Mouse (Mus musculus) gonadal fat pad, adult 2 months (tissue): ENCODE results near the gene Dpf1. TPM values are rescaled to one million over a fixed set of nuclear protein-coding genes. Genes with fewer than 3 reads are reported as not detected.

Experiments used
- DNase-seq: peaks from one replicate; pipeline ENCODE4 v3.0.0-alpha.2; 2012; ENCODE audit warnings: low read depth
- polyA plus RNA-seq: library from polyadenylated mRNA; depleted of rRNA; stranded (reverse); fragments of >200 nt; gene quantifications from 2 replicates; pipeline ENCODE4 v1.2.3, GENCODE M21; 2012

The Dpf1 gene
- polyA plus RNA-seq, 1 experiment: 2.2 TPM

DNA sequence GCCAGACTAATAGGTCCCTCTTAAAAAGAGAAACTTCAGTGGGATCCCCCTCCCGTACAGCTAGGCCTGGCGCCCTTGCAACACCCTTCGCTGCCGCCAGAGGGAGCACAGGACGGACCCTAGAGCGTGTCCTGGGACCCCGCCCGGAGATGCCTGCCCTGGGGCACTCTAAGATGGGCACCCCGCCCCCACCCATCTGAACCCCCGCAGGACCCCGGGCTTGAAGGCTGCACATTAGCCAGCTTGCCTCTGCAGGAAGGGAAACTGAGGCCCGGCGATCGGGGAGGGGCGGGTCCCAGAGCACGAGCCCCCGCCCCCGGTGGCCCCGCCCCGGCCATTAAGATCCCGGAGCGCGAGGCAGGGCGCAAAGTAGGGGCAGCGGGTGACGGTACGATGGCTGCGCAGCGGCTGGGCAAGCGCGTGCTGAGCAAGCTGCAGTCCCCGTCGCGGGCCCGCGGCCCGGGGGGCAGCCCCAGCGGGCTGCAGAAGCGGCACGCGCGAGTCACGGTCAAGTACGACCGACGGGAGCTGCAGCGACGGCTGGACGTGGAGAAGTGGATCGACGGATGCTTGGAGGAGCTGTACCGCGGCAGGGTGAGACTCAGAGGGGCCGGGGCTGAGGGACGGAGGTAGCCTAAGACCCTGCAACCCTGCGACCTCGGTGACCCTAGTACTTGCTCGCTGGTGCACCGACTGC lies 14.7 kb upstream of the Dpf1 start, which contains the start of gene Ppp1r14a:
TSS of gene Ppp1r14a (plus strand) at position 367 of the 697 bp plus-strand sequence.
- DNase-seq: no peak

DNA sequence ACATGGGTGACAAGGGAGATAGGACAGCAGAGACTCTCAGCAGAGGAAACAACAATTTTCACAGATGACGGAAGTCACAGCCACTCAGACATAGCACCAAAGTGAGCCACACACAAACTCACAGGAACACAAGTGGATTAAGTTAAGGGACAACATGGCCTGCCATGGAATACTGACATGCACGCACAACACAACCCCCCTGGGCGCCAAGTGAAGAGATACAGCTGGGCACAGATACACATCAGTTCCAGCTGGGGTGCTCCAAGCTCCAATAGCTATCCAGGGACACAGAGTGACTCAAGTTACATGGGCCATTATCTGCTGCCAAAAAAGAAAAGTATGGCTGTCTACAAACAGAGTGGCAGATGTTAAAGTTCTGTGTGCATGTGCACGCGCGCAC lies 13.9 kb upstream of the Dpf1 start:
- no peak for DNase-seq

DNA sequence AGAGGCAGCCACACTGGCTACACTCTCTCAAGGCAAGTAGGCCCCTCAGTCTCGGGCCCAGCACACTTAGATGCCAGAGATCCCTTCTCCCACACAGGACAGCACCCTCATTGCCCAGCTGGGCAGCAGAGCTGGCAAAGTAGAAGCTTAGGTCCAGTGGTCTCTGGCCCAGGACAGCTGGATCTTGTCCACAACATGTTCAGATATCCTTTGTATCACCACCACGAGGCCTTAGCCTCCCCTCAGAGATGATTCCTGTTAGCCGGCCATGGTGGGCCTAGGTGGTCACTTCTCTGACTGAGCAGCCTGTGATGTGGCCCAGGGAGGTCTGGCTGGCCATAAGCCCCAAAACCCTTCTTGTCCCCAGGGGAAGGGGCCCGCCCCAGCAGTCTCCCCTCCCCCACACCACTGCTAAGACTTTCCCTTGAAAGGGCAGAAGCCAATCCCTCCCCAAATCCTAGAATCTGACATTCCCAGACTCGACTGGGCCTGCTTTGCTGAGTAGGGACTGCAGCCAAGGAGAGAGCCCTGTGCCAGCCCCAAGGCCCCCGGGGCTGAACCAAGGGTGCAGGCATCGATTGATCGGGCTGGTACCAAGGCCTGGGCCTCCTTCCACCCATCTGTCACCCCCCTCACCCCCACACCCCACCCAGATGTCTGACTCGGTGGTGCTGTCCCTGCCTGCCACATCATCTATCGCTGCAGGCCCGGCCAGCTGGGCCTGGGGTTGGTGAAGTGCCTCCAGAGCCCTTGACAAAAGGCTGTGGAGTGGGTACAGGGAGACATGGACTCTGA lies 12.9 kb upstream of the Dpf1 start:
- no peak for DNase-seq

DNA sequence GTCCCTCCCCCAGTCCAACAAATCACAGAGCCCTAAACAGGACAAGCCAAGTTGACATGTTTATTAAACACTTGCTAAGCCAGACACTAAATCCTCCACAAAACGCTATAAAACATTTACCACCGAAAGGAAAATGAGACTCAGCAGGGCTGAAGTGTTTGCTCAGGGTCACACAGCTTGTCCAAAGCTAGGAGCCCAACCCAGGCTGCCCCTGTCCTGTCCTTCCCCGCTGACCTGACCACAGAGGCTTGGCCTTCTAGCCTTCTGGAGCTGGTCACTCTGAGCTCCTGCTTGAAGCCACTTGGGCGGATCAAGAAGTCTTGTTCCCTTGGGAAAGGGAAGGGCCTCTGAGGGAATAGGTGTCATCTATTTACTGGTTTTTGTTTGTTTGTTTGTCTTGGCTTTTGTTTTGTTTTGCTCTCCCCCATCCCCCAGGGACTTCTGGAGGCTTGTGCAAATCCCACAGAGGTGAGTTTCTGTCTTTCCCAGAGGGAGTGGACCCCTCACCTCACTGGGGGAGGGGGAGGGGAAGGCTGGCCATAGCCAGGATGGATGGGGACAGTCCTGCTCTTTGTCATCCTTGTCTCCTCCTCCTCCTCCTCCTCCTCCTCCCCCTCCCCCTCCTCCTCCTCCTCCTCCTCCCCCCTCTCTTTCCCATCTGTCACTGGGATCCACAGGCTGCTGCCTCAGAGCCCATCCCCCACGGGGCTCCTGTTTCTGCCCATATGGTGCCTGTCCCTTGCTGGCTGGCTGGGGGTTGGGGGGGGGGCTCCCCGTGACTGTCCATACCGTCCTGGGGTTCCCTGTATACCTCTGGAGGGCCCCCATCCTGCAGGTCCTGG lies 11.9 kb upstream of the Dpf1 start:
- no peak for DNase-seq

DNA sequence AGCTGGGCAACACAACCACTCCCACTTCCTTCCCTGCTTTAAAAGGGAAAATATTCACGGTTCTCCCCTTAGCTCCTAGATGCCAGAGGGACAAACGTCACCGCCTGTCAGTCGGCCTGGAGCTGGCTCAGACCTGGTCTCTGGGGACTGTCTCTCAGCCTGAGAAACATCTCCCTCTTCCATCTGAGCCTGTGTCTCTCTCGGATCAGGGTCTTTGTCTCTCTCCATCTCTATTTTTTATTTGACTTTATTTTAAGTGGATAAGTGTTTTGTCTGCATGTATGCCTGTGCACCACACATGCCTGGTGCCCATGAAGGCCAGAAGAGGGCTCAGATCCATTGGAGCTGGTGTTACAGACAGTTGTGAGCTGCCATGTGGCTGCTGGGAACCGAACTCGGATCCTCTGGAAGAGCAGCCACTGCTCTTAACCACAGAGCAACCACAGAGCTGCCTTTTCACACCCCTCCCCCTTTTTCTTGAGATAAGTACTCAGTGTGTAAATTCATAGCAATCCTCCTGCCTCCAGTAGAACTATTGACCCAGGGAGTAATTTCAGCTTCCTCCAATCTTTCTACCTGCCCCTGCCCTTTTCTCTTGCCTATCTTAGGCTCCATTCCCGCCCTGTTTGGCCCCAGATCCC lies 11.2 kb upstream of the Dpf1 start:
- no peak for DNase-seq

DNA sequence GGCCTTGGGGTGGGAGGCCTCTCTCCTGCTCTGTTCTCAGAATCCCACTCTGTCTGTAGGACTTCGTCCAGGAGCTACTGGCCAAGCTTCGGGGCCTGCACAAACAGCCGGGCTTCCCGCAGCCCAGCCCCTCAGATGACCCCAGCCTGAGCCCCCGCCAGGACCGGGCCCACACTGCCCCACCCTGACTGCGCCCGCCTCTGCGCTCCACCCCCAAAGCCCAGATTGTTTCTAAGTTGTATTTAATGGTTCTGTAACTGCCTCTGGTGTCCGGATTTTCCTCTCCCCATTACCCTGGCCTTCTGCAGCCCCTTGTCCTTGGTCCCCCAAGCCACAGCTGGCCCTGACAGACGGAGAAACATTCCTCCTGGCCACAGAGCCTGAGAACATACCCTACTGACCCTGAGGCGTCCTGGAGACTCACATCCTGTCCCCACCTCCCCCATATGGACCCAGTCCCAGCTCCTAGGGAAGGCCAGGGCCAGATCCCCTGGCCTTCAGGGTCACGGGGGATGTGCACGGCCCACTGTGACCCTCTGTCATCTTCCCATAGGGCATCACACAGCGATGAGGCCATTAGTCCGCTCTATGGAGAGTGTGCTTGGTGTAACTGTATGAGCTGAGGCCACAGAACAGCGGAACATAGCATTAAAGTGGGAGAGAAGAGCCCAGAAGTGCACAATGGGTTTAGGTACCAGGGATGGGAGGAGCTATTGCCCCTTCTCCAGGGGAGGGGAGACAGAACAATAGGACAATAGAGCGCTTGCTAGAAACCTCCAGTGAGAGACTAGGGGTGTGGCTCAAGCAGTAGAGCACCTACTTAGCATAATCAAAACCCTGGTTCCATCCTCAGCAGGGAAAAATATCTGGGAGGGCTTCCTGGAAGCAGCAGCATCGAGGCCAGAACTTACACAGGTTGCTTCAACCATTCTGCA lies 10.4 kb upstream of the Dpf1 start:
- DNase-seq: no peak

DNA sequence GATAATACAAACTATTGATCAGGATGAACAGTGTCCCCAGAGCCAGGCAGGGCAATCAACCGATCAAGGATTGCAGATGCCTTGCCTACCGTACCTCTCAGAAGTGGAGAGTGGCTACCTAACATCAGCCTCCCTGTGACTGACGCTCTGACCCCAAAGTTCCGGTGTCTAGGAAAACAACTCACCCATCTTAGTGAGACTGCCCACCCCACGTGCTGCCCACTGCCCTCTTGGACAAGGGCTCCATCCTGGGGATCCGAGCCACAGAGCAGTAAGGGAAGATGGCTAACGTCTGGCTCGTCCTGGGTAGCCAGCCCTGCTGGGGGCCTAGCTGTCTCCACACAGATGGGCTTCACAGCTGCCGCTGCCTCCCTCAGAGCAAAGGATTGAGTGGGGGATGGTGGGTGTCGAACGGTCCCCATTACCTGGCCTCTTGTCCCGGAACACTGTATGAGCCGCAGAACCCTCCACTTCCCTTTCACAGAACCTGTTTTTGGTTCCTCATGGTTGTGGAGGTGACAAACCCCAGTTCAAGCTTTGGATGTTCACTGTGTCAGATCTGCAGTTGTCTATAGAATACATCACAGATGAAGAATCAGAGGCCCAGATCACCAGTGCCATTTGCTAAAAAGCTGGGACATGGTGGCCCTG lies 9.5 kb upstream of the Dpf1 start:
- DNase-seq: no peak

DNA sequence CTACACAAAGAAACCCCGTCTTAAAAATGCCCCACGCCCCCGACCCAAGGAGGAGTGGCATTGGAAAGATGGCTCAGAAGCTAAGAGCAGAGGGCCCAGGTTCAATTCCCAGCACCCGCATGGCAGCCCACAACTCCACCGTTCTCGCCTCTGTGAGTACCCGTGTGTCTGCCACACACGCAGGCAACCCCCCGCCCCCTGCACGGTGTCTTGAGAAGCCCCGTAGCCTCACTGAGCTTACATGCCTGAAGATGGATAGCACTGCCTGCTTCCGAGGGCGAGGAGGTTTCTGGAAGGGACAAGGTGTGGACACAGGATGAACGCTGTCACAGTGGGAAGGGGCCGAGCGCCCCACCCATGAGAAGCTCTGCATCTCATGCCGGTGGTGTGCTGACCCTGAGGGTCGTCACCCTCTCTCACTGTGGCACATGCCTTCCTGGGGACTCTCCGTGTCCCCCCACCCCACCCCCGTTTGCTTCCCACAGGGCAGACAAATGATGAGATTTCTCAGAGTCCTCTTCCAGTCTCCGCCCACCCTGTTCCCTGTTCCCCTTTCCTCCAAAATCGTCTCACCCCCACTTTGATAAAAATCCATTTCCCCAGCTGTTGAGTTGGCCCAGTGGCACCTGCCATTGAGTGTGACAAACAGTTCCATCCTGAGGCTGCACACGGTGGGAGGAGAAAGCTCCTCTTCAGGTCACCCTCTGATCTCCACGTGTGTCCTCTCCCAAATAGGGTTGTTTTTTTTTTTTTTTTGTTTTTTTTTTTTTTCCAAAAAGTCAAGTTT lies 7.7 kb upstream of the Dpf1 start:
- DNase-seq: no peak

DNA sequence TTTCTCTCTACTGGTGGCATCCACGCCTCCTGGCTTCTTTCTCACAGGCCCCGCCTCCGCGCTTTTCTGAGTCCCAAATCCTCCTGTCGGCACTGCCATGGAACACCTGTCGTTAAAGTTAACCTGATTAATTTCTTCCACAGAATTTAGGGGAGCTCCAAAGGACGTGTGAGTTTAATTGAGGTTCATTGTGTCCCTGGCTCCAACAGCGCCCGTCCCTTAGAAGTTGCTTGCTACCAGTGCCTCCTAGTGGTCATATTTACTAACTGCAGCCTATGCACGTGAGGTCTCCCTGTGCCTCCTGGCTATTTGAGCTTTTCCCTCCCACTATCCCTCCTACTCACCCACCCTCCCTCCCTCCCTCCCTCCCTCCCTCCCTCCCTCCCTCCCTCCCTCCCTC lies 6.8 kb upstream of the Dpf1 start:
- no peak for DNase-seq

DNA sequence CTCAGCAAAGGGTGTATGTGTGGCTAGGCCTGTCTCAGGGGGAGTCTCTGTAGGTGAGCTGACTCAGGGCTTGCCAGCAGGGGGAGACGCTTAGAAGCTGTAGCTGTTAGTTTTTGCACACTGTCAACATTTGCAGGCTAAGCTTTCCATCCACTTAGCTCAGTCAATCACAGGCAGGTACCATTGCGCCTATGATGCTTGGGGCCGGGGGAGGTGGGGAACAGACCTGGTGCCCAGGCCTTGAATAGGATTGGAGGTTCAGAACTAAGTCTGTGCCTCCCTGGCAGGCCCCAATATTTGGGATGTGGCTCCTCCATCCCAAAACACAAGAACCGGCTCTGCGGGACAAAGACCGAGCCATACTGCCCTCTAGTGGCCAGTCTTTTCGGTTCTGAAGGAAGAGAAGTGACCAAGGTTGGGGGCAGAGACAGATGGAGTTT lies 2.6 kb upstream of the Dpf1 start:
- DNase-seq: no peak

DNA sequence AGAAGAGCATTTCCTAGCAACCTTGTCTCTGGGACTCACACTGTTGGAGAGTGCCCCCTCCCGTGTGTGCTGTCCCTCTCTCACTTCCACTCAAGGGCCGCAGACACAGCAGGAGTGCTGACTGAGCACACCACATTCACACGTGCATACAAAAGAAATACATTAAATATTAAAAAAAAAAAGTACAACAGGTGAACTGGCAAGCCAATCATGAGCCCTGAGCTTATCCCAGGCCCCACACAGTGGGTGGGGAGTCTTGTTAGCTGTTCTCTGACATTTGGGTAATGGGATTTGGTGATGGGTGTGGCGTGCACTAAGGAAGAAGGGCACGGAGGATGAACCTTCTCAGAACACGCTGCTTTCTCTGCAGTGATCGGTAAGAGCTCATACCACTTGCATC lies 1.1 kb upstream of the Dpf1 start:
- no peak for DNase-seq

DNA sequence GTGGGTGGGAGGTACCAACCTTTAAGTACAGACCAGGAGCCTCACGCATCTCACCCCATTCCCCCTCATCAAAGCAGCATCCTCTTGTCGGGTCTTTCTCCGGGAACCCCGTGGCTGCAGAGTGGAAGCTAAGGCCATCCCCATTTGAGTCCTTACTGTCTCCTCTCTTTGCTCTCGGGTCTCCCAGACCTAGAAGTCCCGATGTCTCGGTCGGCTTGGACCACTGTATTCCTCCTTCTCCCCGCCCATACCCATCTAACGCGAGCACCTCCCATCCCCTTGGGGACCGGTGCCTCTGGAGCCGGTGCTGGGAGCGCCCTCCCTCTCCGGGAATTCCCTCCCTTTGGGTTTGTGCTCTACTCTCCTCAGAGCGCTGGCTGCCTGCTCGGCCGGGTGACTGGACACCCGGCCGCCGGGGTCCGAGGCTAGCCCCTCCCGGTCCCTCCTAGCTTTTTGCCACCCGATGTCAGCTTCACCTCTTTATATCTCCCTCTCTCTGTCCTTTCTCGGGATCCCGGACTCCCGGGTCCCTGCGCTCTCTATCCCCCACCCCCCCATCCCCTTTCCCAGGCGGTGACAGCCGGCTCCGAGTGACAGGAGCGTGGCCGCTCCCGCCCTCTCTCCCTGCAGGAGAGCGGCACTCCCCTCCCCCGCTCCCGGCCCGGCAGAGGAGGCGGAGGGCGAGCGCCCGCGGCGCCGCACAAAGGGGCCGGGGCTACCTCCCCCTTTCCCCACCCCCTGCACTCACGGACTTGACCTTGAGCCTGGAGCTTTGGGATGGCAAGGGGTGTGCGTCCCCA lies 912 bp downstream of the Dpf1 start:
- no peak for DNase-seq

DNA sequence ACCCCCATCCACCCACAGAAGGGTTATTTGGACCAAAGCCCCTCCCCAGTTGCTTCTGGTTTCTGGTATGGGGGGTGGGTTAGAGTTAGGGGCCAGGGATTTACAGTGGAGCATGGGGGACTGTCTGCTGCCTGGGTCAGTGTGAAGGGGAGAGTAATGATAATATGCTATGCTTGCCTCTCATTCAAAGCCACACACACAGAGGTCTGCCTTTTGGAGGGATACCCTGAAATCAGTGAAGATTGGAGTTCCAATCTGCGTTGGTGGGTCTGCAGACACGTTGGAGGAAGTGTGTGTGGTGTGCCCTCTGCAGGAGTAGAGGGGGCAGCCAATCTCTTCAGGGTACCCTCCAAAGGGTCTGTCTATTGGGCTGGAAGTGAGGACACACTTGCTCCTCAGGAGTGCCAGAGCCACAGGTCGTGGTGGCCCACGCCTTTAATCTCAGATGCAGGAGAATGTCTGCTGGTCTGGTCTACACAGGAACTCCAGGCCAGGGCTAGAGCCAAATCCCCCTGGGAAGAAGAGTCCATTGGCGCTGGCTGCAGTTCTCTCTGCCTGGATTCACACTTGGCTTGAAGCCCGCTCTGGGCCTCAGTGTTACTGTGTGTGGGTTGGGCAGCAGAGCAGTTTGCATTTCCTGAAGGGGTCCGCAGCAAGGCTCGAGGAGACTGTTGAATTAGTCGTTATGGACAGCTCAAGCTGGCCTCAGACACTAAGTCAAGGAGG lies 1.7 kb downstream of the Dpf1 start:
- DNase-seq: no peak

DNA sequence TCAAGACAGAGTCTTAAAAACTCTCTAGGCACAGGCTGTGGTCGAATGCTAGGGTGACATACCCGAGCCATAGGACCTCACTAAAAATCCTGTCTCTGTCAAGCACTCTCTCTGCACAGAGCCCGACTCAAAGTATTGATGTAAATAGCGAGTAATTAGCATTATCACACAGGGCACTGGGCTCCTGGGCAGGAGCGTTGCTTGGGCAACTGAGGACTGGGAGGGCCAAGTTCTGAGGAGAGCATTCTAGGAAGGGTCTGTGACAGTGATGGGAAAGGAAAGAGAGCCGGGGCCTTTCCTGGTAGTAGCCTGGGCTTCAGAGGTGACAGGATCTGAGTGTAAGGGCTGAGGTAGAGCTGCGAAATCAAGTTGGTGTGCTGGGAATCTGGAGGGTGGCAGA lies 2.4 kb downstream of the Dpf1 start:
- DNase-seq: no peak

DNA sequence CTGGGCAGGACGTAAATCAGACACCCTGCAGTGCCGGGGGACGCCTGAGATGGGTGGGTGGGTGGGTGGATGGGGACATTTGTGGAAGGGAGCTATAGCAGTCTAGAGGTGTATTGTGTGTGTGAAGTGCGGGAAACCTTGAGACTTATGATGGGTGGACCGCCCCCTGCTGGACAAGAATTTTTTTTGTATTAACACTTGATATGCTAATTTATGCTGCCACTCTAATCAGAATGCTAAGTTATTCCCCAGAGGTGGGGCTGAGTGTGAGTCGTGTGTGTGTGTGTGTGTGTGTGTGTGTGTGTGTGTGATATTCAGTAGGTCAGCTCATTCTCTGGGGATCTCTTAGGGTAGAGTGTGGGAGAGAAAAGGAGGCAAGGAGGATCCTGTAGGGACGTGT lies 2.9 kb downstream of the Dpf1 start:
- DNase-seq: no peak

DNA sequence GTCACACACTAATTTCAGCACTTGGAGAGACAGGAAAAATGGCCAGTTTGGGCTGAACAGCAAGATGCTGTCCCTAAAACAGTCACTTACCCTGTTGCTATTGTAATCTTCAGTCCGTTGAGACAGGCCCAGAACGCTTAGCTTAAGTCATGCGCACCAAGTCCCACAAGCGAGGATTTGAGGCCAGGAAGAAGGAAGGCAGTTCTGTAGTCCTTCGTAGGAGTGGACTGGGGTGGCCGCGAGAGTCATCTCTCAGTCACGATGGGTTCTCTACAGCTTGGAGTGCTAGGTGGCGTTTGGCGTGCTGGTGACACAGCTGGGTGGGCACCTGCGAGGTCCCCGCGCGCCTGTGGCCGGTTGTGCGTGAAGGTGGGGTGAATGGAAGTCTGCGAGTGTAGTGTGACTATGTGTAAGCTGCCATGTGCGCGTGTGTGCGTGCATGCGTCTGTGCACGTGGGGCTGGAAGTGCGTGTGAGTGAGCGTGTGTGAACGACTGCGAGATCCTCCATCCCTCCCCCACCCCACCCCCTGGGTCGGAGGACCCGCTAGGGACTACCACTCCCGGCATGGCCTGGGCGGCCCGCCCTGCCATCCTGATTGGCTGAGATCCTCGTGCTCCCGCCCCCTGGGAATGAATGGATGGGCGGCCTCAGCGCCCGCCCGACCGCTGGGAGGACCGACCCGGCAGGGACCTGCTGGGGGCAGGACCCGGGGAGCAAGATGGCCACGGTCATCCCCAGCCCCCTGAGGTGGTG lies 3.8 kb downstream of the Dpf1 start:
- no peak for DNase-seq

DNA sequence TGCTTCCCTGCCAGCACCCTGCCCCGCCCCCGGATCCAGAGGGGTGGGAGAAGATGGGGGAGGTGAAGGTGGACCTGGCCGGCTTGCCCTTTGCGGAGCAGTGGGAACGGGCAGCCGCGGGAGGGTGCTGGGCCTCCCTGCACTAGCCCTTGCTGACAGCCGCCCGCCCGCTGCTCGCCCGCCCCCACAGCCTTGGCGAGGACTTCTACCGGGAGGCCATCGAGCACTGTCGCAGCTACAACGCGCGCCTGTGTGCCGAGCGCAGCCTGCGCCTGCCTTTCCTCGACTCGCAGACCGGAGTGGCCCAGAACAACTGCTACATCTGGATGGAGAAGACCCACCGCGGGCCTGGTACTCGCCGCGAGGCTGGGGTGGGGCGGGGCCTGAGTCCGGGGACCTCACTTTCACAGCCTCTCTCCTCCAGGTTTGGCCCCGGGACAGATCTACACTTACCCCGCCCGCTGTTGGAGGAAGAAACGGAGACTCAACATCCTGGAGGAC lies 5.5 kb downstream of the Dpf1 start:
- DNase-seq: no peak
